Mouse (Mus musculus): ENCODE results near the gene Cnga4. TPM values are rescaled to one million over a fixed set of nuclear protein-coding genes. Genes with fewer than 3 reads are reported as not detected.
"Not testable (repeated sequence)": the region's sequence is repeated elsewhere in the genome, so short reads cannot be mapped to it uniquely, and the experiment has no call there.

Cnga4 gene
- polyA plus RNA-seq, 1 experiment from 2014 or later, result not detected

- no peak overlapping the region for H3K27ac ChIP-seq
- ATAC-seq (ENCODE audit: borderline replicate concordance, extremely low read depth, low FRiP score, low TSS enrichment), result no peak
- peaks cover 41% of the 10 kb centered on the region for H3K36me3 ChIP-seq
- no peaks in the 10 kb centered on the region for H3K9me3 ChIP-seq
- WGBS, result 98% methylated on average over 2 of the region's 2 CpGs
- H3K27me3 ChIP-seq, result no peaks in the 10 kb centered on the region
- H3K9ac ChIP-seq, result no peak overlapping the region
- no peak overlapping the region for H3K4me3 ChIP-seq
- no peaks in the 10 kb centered on the region for H3K4me1 ChIP-seq
- no peak overlapping the region for H3K4me2 ChIP-seq
Measured at GRCm38 (mm10) chr7:105390236-105390635, 14.1 kb upstream of the Cnga4 start.

GRCm38 (mm10) chr7:105394606-105395005 is 9.8 kb upstream of the Cnga4 start:
- Histone ChIP-seq H3K4me1 (peaks cover 12% of the 10 kb centered on the region), H3K27ac (no peak overlapping the region), H3K9me3 (no peaks in the 10 kb centered on the region), H3K27me3 (no peaks in the 10 kb centered on the region), H3K36me3 (peaks cover 5% of the 10 kb centered on the region; the same call in 1 of the 2 replicates), H3K4me2 (no peak overlapping the region), H3K4me3 (no peak overlapping the region), H3K9ac (no peak overlapping the region)
- WGBS, result 56% methylated on average over 1 of the region's 1 CpGs
- no peak for ATAC-seq (ENCODE audit: borderline replicate concordance, extremely low read depth, low FRiP score, low TSS enrichment)

GRCm38 (mm10) chr7:105395131-105395820 is 9.1 kb upstream of the Cnga4 start:
- no peak overlapping the region for H3K27ac ChIP-seq
- H3K9ac ChIP-seq, result no peak overlapping the region
- H3K4me1 ChIP-seq, result peaks cover 12% of the 10 kb centered on the region
- H3K9me3 ChIP-seq, result no peaks in the 10 kb centered on the region
- no peaks in the 10 kb centered on the region for H3K27me3 ChIP-seq
- H3K36me3 ChIP-seq, result no peaks in the 10 kb centered on the region
- H3K4me2 ChIP-seq, result no peak overlapping the region
- H3K4me3 ChIP-seq, result no peak overlapping the region
- no peak for ATAC-seq (ENCODE audit: borderline replicate concordance, extremely low read depth, low FRiP score, low TSS enrichment)

DNA sequence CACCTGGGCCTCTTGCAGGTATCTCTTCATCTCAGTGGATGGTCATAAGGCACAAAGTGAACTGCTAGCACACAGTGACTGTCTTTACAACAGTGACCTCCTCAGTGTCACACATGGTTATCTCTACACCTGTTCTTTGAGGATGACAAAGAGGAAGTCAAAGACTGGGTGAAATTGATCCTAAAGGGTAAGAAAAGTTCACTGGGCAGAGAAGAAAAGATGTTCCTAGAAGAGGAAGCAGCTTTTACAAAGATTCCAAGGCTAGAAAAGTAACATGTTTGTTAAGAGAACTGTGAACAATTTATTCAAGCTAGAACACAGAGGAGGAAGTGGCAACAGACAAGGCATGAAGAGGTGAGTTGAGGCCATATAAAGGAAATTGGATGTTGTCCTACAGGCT is 8.2 kb upstream of the Cnga4 start:
- Histone ChIP-seq H3K4me2 (no peak overlapping the region), H3K9me3 (no peaks in the 10 kb centered on the region), H3K9ac (no peak overlapping the region), H3K4me3 (no peak overlapping the region), H3K4me1 (peaks cover 18% of the 10 kb centered on the region), H3K27me3 (no peaks in the 10 kb centered on the region), H3K36me3 (no peaks in the 10 kb centered on the region), H3K27ac (no peak overlapping the region)
- ATAC-seq (ENCODE audit: borderline replicate concordance, extremely low read depth, low FRiP score, low TSS enrichment), result no peak

DNA sequence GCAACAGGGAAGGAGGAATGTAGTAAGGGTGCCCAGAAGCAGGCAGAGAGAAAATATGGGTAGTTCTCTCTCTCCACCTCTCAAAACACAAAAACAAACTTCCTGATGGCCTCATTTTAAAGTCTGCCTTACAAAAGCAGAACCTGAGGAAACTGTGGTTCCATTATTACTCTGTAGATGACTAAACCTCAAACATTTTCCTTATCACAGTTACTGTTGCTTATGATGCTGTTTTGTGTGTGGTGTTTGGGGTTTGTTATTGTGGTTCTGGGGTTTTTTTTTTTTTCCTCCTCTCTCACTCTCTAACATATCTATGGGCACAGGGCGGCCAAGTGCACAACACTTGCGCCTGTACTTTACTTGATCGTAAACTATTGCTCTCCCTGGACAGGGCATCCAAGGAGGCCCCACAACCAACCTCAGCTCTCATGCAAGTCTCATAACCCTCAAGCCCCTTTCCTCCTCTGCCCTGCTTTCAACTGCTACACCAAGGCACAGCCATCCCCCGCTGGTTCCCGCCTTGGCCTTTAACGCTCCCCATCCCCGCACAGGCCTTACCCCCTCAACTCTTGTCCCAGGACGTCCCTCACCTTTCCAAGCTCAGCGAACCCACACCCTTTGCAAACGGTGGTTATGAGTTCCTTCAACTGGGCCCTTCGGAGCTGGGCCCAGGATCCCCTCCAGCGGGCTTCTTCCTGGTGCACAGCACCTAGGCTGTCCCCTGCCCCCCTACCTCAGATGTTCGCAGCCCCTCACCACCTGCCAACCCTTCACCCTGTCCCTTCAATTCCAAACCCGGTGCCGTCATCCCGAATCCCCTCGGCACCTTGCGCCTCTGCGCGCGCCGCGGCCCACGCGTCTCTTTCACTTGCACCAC is 5.1 kb upstream of the Cnga4 start:
- no peak for ATAC-seq (ENCODE audit: borderline replicate concordance, extremely low read depth, low FRiP score, low TSS enrichment)
- 0% methylated on average over 25 of the region's 25 CpGs for WGBS
- peak overlapping the region; percentile 97 for H3K4me3 ChIP-seq
- H3K4me1 ChIP-seq, result peaks cover 18% of the 10 kb centered on the region
- no peaks in the 10 kb centered on the region for H3K36me3 ChIP-seq
- no peaks in the 10 kb centered on the region for H3K9me3 ChIP-seq
- H3K27ac ChIP-seq, result peak overlapping the region; percentile 63
- H3K4me2 ChIP-seq, result peak overlapping the region; percentile 81
- peak overlapping the region; percentile 89 for H3K9ac ChIP-seq
- H3K27me3 ChIP-seq, result no peaks in the 10 kb centered on the region

GRCm38 (mm10) chr7:105399935-105400624 is 4.3 kb upstream of the Cnga4 start, which contains the start of gene Fam160a2:
Gene Fam160a2, minus strand, starts transcription at chr7:105400054.
- Histone ChIP-seq H3K4me2 (peak within 1 kb of the TSS; percentile 81), H3K27me3 (no peaks in the 10 kb centered on the region), H3K9me3 (no peaks in the 10 kb centered on the region)

DNA sequence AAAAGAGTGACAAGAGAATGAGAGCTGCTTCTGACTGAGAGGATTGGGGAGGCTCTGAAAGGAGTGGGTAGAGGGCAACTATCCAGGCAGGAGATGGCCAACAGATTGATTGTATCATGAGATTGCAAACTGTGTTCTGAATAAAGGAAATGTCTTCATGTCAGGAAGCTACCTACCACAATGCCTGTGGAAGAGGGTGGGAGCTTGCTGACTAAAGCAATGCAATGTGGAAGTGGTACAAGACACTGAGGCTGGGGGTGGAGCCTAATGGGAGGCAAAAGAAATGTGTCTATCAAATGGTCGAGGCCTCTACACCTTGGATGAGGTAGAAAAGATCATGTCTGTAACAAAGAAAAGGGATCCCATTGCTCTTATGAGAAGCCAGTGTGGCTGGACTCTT is 2.0 kb downstream of the Cnga4 start:
- Histone ChIP-seq H3K4me3 (no peak overlapping the region), H3K27ac (no peak overlapping the region), H3K4me2 (no peak overlapping the region), H3K36me3 (no peaks in the 10 kb centered on the region), H3K4me1 (no peaks in the 10 kb centered on the region), H3K9ac (no peak overlapping the region), H3K27me3 (no peaks in the 10 kb centered on the region), H3K9me3 (no peaks in the 10 kb centered on the region)
- ATAC-seq (ENCODE audit: borderline replicate concordance, extremely low read depth, low FRiP score, low TSS enrichment), result no peak
- WGBS, result 70% methylated on average over 1 of the region's 1 CpGs

More at GRCm38 (mm10) chr7:105399935-105400624, 4.3 kb upstream of the Cnga4 start, which contains the start of gene Fam160a2:
- peak; percentile 99 for ATAC-seq (ENCODE audit: borderline replicate concordance, extremely low read depth, low FRiP score, low TSS enrichment)
- H3K4me3 ChIP-seq, result peak within 1 kb of the TSS; percentile 97
- H3K27ac ChIP-seq, result peak within 1 kb of the TSS; percentile 75
- H3K9ac ChIP-seq, result peak within 1 kb of the TSS; percentile 89
- peaks cover 18% of the 10 kb centered on the region for H3K4me1 ChIP-seq
- under 1% methylated on average over 55 of the region's 55 CpGs for WGBS
- H3K36me3 ChIP-seq, result no peaks in the 10 kb centered on the region

DNA sequence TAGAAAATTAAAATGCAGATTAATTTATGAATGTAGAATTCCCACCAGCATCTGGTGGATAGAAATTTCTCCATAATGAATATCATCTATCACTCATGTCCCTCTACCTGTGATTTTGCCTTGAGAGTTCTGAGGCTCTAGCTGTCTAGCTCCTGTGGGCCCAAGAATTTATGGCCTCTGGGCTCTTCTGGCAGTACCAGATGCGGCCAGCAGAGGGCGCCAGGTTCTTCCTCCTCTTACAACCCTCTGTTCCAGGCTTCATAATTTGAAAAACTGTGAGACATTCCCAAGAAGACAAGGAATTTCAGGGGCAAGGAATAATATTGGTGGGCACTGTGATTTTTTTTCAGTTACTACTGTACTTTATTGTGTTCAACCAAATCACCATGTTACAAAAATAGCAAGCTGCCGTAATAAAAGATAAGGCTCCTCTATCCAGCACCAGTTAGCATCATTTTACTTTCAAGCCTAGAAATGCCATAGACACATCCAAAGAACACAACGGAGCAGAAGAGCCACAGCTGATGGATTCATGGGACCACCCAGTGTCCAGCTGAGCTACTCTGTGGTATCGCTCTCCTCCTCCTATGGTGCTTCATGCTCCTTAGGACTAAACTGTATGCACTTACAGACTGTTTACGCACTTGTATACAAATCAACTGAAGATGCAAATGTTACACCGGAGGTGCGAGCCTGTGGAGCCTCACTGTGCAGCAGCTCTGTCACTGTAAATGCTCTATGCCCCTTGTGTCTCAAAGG is 7.7 kb downstream of the Cnga4 start:
- H3K27ac ChIP-seq; ATAC-seq (ENCODE audit: borderline replicate concordance, extremely low read depth, low FRiP score, low TSS enrichment); H3K27me3 ChIP-seq; H3K4me2 ChIP-seq; H3K9ac ChIP-seq; H3K36me3 ChIP-seq; H3K4me3 ChIP-seq; H3K4me1 ChIP-seq; H3K9me3 ChIP-seq: not testable (repeated sequence)
- WGBS, result 49% methylated on average over 8 of the region's 8 CpGs

DNA sequence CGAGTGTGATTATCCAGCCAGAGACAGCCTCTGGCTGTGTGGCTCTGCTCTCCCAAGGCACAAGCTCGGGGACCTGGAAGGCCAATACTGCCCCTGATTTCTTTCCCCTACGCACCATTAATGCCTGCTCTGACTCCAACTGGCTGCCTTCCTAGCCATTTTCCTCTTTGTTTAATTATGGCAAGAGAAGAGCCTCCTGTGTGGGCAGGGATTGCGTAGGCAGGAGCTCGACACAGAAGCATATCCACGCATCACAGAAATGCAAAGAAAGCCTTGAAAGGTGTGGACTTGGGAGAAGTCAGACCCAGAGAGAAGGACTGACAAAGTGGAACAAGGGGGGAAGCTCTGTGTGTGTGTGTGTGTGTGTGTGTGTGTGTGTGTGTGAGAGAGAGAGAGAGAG is 10.0 kb downstream of the Cnga4 start:
- 48% methylated on average over 6 of the region's 6 CpGs for WGBS
- H3K9ac ChIP-seq, result no peak overlapping the region
- H3K9me3 ChIP-seq, result no peaks in the 10 kb centered on the region
- no peaks in the 10 kb centered on the region for H3K36me3 ChIP-seq
- no peak overlapping the region for H3K4me3 ChIP-seq
- H3K4me2 ChIP-seq, result no peak overlapping the region
- no peak overlapping the region for H3K27ac ChIP-seq
- no peaks in the 10 kb centered on the region for H3K4me1 ChIP-seq
- ATAC-seq (ENCODE audit: borderline replicate concordance, extremely low read depth, low FRiP score, low TSS enrichment), result no peak
- no peaks in the 10 kb centered on the region for H3K27me3 ChIP-seq

GRCm38 (mm10) chr7:105416529-105416928 is 12.2 kb downstream of the Cnga4 start:
- no peaks in the 10 kb centered on the region for H3K27me3 ChIP-seq
- no peak overlapping the region for H3K27ac ChIP-seq
- no peaks in the 10 kb centered on the region for H3K9me3 ChIP-seq
- H3K4me2 ChIP-seq, result no peak overlapping the region
- H3K9ac ChIP-seq, result no peak overlapping the region
- WGBS, result 92% methylated on average over 7 of the region's 7 CpGs
- no peak overlapping the region for H3K4me3 ChIP-seq
- no peaks in the 10 kb centered on the region for H3K36me3 ChIP-seq
- H3K4me1 ChIP-seq, result no peaks in the 10 kb centered on the region
- no peak for ATAC-seq (ENCODE audit: borderline replicate concordance, extremely low read depth, low FRiP score, low TSS enrichment)

DNA sequence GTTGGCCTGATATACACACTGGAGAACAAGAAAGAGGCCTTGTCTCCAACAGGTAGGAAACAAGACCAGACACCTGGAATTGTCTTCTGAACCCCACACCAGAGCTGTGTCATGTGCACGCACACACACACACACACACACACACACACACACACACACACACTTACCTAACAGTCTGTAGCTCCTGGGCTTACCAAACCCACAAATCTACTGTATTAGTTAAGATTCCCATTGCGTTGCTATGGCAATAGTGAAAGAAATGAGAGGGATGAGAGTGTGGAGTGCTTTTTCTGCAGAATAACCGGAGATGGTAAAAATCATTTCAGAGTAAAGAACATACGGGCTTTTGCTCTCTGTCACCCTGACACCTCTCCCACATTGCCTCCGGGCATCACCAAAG is 13.7 kb downstream of the Cnga4 start:
- Histone ChIP-seq H3K4me2 (no peak overlapping the region), H3K4me3 (no peak overlapping the region), H3K4me1 (no peaks in the 10 kb centered on the region), H3K9me3 (no peaks in the 10 kb centered on the region), H3K9ac (no peak overlapping the region), H3K36me3 (no peaks in the 10 kb centered on the region), H3K27ac (no peak overlapping the region), H3K27me3 (no peaks in the 10 kb centered on the region)
- WGBS, result 86% methylated on average over 5 of the region's 5 CpGs
- ATAC-seq (ENCODE audit: borderline replicate concordance, extremely low read depth, low FRiP score, low TSS enrichment), result no peak
